Mouse (Mus musculus) erythroblast, embryonic 14.5 days (primary cell): ENCODE data around the gene Olfr978.

ENCODE experiments used
- GATA1 ChIP-seq: IDR thresholded peaks from 2 replicates; pipeline ENCODE4 v1.6.1; 2012; ENCODE audit warnings: low read length, inconsistent platforms, mixed read lengths
- TAL1 ChIP-seq: IDR thresholded peaks from 3 replicates; pipeline ENCODE4 v1.6.1; 2012; ENCODE audit warnings: low read length, inconsistent platforms, mixed read lengths

GRCm38 (mm10) chr9:40003365-40003764 is 11.5 kb downstream of the Olfr978 start, which contains the start of gene Olfr979:
- TF ChIP-seq TAL1 (no peak), GATA1 (no peak)
